Mouse (Mus musculus) cerebellum, adult 8-10 months (tissue): ENCODE measurements around the gene Gatm.
A peak's percentile ranks its signal among the peaks of the same experiment; 100 is the strongest.

Experiments used
- DNase-seq: peaks from one replicate; pipeline ENCODE4 v3.0.0; 2022

Gene Gatm

DNA sequence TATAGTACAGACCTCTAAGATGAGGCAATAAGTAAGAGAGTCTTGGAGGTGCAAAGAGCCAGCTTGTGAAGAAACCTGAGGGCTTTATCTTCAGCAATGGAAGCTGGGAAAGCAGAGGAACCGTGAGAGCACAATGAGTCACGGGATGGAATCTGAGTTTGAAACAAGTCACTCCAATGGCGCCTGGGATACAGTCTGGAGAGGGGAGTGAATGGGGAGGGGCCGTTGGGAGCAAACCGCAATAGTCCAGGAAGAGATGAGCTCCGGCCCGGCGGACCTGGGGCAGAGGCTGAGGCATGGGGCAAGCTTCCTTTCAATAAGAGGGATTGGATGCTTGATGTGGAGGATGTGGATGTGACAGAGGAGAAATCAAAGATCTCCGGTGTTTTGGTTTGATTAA, 2.3 kb downstream of the Gatm start:
- DNase-seq, result no peak

DNA sequence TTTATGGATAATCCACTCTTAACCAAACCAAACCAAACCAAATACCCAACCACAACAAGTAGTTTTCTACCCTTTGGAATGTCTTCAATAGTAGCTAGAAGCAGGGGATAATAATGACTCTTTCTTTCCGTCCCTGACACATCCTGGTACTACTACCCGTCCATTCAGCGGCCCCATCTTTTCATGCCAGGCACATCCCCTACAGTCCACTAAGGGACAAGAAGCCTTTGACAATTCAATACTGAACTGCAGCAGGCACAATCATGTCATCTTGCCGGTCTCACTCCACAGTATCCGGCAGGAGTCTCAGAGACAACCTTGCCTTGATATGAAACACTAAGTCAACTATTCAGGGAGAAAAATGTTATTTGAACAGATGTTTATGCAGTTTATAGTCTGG, 5.3 kb downstream of the Gatm start:
- DNase-seq, result no peak

DNA sequence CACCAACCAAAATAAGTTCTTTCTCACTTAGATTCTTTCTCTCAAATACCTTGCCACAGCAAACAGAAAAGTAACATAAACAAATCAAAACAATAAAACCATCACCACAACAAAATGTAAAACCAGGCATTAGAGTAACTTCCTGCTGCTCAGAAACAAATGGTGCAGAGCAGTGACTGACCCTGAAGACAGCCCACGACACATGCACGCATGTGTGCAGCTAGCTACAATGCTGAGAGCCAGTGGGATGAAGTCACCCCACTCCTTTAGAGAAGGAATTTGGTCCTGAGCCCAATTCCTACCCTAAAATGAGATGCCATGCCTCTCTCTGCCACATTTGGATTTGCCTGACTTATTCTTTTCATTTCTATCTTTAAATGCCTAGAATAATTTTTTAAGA, 9.7 kb downstream of the Gatm start:
- DNase-seq, result no peak

DNA sequence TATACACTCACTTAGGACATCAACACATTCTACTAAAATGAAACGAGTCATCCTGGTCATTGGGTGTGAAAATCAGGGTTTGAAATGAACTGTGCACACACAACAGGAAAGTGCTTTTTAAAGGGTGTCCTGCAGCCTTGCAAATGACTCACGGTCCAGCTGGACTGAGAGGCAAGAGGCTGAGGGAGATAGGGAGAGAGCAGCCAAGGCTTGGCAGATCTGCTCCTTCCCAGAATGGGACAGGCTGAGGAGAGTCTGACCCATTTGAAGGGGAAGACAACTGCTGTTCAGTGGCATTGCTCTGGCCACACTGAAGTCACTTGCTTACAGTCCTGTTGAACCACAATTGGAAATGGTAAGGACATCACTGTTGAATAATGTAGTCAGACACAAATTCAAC, 11.4 kb downstream of the Gatm start:
- peak; percentile 56 for DNase-seq

DNA sequence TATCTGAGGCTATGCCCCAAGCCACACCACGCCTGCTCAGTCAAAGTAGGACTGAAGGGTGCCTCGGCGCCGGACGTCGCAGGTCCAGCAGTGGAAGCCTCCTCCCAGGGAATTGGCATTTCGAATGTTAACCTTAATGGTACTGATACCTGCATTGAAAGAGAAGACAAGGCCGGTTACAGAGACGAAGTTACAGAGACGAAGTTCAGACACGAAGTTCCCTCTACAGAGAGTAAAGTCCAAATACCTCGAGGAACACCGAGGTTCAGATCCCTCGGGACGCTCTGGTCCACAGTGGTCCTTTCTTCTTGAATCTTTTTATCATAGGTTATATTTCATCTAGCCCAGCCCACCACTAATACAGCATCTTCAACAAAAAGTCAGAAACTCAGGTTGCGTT, 15.6 kb downstream of the Gatm start:
- DNase-seq, result no peak

DNA sequence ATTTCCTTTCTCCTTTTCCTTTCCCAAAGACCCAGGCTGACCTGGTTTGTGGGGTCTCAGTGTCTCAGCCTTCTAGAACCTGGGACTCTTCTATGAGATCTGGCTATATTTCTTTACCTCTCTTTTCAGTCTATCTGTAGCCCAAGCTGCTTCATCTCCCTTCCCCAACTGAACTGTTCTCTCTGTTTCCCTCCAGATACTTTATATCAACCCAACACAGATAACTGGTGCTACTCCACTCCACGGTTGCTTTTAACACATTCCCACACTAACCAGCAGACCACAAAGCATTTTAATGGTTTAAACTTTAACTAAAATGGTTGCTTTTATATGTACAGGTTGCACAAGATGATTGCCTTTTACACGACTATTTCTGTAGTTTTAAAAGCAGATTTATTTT, 19.9 kb downstream of the Gatm start:
- DNase-seq, result no peak

DNA sequence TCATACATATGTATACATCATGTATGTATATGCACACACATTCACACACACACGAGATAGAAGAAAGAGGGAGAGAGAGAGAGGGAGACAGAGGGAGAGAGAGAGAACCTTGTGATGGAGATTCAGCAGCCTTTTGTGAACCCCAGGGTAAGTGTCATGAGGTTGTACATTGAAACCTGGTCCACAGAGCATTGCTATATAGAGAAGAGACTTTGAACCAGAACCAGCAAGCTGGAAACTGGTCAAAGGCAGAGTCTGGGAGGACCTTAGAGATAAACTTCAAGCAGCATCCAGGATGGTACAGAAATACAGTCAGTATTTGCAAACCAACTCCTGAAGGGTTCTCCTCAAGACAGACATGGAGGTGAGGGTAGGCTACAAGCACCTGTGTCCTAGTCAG, 20.8 kb downstream of the Gatm start:
- no peak for DNase-seq

DNA sequence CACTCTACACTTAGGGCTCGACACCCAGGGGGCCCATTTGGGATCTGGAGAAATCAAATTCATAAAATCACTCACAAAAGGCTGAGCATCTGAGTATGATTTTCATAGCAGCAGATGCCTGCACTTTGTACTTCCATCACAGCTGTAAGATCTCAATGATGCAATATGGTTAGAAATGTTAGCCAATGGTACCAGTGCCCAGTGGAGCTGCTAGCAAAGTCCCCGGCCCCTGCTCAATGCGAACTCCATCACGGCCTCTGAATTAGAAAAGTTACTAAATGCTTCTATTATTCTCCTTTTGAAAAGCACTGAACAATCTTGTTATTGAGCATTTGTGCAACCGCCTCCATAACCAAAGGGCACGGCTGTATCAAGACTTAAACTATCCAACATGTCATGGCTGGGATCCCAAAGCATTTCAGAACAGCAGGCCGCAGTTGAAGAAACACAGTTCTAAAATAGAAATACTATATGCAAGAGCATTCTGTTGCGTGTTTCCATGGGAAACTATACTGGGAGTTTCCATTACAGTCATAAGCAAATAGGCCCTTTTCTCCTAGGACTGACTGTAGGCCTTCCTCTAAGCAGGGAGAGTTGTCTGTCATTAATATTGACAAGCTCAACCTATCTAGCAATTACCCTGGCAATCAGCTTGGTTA, 23.1 kb downstream of the Gatm start:
- DNase-seq, result no peak

DNA sequence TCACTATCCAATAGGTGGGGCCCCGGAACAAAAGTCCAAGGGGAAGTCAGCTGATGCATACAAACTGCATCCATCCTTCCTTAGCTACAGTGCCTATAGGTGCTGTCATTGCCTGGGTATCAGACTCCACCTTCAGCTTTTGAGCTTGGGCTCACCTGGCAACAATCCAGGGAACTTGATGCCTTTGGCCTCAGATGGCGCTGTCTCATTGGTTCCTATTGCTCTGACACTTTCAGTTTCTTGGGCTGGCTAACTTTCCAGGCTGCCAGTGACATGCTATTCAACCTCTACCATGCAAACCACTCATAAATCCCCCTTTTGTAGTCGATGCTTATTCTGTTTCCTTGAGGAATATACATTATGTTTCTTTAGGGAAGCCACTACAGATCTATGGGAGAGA, 24.8 kb downstream of the Gatm start:
- no peak for DNase-seq

DNA sequence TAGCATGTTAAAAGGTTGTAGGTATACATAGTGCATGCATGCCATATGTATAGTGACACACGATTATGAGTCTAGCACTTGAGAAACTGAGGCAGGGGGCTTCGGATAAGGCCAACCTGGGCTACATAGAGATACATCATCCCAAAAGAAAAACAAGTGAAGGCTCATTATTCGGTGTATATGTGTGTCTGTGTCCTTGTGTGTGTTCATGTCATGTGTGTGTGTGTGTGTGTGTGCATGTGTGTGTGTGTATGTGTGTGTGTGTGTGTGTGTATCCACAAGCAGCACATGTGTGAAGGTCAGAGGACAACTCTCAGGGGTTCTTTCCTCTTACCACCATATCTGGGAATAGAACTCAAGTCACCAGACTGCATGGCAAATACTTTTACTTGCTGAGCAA, 28.8 kb downstream of the Gatm start:
- no peak for DNase-seq

DNA sequence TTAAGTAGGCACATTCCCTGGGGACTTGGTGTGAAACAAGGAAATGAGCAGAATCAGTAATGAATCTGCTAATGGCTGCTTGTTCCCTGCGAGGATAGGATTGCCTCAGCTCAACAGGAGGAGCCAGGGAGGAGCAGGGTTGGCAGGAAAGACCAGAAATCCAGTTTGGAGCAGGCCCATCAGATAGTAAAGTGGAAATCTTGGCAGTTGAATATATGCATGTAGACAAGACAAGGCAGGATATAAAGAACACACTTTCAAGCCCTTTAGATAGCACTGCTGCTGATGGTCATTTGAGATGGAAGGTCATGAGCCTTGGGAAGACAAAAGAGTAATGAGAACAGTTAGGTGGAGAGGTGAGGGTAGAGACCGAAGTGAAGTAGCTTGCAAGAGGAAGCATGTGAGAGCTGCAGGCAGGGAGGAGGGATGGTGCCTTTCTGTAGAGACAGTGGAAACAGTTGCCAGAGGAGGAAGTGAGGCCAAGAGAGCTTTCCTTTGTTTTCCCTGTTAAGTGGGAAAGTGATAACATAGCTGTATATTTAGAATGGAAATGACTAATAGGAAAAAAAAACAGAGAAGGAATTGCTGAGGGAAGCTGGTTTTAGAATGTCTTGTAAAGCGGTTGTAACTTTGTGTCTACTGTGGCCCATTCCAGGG, 29.6 kb downstream of the Gatm start:
- no peak for DNase-seq

DNA sequence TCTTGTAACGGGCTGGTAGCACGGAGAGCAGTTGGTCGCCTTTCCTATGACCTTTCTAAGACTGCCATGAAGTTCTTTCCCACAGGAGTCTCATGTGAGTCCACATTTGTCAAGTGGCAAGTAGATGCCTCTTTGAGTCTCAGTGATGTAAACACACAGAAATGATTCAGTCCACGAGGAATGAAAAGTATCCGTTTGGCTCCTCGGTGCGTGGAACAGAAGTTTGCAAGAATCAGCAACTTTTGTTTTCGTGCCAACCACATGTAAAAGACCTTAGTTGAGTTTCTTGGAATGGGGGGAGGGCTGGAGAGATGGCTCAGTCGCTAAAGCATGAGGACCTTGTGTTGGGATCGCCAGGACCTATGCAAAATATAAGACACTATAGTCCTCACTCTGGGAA, 30.7 kb downstream of the Gatm start:
- DNase-seq, result no peak

DNA sequence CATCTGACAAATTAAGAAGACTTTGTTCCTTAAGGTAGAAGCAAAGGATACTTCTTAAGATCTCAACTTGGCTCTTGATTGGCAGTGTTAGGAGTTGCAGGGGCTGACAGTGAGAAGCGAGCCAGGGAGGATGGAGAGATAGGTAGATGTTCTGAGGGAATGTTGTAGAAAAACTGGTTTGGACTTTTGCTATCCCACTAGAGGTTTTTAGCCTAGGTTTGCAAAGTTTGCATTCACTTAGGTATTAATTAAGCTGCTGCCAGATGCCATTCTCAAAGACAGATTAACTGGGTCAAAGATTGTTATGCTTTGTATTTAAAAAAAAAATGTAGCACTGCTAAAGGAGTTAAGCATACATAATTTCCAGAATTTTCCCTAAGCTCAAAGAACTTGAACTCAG, 33.8 kb downstream of the Gatm start:
- DNase-seq, result no peak

DNA sequence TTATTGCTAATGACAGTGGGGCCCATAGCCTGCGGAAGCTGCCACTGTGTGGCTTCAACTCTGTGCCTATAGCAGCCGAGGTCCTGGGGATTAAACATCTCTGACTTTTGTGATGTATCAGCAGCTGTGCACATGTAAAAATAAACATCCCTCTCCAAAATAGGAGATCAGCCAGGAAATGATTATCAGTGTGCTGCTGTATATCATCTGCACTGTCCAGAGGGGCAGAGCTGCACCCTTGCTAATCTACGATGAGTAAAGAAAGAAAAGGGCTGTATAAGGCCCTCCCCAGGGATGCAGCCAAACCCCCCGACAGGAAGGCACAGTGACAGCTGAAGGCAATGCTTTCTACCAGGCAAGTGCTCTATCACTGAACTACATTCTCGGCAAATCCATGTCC, 34.8 kb downstream of the Gatm start:
- DNase-seq, result no peak

DNA sequence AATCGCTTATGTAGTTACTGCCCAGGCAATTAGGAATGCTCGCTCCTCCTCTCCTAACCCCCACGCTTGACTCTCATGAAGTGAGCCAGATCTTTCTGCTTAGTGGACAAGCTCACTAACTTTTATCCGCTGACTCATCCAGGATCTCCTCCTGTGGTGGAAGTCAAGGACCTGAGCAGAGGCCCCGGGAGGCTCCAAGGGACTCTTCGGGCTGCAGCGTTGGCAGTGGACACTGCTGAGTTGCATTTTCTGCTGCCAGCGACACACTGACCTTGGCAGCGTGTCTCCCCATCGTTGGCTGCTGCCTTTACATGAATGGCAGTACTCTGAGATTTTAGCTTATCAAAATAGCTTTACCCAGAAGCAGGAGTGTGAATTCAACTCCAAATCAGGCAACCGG, 35.6 kb downstream of the Gatm start:
- DNase-seq, result no peak

DNA sequence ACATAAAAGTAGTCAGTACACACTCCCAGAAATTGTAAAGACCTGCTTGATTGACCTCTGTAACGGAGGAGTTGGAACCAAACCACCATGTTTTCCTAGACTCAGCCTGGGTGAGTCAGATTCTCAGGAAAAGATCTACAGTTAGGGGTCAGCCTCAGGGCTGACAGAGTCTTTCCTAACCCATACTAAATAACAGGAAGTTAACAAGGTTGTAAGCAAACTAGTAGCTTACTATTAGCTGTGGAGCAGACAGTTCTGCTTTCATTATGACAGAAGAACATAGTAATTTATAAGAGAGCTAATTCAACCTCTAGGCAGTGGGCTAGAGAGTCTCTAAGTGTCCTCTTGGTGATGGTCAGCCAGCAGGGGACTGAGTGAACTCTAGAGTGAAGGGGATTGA, 38.7 kb downstream of the Gatm start:
- no peak for DNase-seq

DNA sequence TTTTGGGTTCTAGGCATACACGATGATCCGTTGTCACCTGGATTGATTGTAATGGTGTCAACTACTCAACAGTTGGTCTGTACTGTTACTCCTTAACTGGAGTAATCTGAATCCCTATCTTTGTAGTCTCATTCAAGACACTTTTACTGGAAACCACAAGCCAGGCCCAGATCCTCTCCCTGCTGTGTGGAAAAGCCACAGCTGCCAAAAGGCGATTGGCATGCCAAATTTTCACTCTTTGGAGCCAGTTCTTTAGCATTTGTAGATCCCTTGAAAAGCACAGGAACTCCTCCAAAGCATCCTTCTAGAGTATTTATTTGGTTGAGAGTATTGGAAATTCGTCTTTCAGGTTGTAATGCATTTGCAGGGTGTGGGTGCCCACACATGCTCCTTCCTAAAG, 39.8 kb downstream of the Gatm start:
- DNase-seq, result no peak

DNA sequence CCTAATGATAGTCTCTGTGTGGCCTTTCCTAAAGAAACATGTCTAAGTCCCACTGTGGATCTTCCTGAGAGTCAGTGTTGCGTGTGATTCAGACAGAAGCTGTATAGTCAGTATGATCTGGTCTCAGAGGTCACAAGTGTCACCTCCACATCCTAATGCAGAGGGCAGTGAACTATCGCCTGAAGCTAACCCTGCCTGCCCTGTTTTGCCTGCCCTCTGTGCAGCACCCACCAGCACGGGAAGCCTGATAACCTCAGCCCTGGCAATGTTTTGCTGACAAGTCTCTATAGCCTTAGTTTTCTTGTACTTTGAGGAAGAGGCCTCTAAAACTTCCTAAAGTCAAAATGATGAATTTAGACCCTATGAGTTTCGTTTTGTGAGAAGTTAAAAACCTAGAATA, 40.7 kb downstream of the Gatm start:
- DNase-seq, result no peak

DNA sequence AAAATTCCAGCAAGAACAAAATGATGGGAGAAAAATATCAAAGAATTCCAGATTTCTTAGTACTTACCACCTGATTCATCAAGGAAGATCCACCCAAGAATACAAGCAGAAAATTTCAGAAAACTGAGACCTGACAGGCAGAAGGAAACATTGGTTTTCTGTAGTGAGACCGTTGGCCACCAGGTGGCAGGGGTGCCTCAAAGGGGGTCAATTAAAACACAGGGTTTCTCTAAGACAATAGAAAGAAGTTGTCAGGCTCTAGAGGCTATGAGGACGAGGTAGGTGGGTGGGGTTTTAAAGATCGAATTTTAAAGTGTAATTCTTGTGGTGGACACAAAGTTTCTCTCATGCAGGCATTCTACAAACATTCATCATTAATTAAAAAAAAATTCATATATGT, 41.7 kb downstream of the Gatm start:
- peak; percentile 45 for DNase-seq

DNA sequence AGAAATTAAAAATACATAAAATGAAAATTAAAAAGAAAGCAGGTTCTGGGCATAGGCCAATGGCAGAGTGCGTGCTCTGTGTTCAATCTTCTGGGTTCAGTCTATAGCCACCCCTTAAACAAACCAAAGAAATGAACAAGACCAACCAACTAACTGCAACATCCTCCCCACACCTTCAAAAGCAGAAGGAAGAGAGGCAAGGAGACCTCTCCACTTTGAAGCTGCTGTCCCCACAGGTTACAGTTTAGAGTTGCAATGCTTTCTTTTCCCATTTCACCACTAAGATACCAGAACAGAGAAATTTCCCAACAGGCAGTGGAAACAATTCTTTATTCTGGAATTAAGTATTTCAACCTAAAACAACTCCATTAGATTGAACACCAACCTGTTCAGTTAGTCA, 48.9 kb downstream of the Gatm start:
- DNase-seq, result no peak

DNA sequence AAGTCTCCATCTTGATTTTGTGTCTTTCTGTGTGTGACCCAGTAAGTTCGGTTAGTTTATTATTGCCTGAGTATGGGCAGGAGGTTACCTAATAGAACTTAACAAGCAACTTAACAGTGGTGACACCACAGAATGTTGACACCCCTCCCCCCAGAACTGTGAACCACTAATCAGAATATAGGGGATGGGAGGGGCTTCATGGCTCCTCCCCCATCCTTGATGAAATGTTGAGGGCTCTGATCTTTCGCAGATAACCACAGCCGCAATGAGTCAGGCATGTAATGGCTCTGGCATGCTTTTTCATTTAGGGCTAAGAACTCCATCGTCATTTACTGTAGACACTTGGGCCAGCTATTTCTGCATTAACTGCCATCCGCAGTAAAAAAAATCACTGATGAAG, 49.9 kb downstream of the Gatm start:
- DNase-seq, result no peak

DNA sequence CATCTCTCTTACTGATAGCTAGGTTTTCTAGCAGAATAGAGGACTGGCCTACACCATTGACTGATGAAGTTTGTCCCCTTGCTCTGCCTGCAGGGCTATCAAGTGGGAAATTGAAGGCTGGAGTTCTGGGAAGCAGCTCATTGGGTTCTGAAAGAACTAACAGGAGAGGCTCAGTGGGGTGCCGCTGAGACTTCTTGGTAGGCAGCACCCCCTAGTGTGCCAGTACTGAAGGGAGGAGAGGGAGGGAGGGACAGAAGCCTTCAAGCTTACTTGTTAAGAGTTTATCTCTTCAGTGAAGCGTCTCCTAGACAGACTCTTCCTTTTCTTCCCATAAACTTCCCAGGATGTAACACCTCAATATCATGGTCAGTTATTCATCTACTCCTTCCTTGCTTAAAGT, 52.8 kb downstream of the Gatm start:
- DNase-seq, result no peak
